Mouse (Mus musculus) regulatory T cell (primary cell): ENCODE data around the gene Mthfr.

Experiments
- in situ Hi-C: fragments of 300-600 bp; cut with MboI, MseI; formaldehyde crosslinking; loops from one replicate; pipeline ENCODE4 v1.15.1; 2025; ENCODE audit warnings: high pct_unique_total_duplicates

Gene Mthfr

GRCm38 (mm10) chr4:148038600-148039253 is at the start of gene Mthfr, which contains the start of gene Clcn6:
Mthfr (plus strand) TSS chr4:148039077.
Clcn6 (minus strand) TSS chr4:148038821.
- in situ Hi-C loops, result loop anchor here (10.0 kb wide), 1 partner anchor 406 kb away; the partner anchor contains the start of genes Mtor and Ubiad1

- in situ Hi-C loops, result no loop called here
These were observed 45.2 kb upstream of the Mthfr start for GRCm38 (mm10) chr4:147993571-147994095.

DNA sequence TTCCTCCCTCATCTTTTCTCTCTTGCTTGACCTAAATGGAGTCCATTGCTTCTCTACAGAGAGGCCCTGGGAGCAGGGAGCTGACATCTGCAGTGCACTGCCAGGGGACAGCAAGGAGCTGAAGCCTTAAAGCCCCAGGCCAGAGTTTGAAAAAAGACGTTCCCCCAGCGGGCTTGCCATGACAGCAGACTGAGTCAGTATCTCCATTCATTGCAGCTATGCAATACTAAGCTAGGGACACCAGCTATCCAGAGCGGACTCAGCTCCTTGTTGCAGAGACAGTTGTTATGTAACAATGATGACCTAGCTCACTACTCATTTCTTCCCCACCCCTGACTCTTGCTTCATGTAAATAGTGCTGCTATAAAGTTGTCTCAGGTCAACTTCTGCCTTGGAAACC is 43.6 kb upstream of the Mthfr start:
- in situ Hi-C loops, result no loop called here

- in situ Hi-C loops, result no loop called here
These were observed 38.6 kb upstream of the Mthfr start, which contains the start of gene Nppa for GRCm38 (mm10) chr4:148000202-148000772. Nppa (plus strand) TSS chr4:148000722.

DNA sequence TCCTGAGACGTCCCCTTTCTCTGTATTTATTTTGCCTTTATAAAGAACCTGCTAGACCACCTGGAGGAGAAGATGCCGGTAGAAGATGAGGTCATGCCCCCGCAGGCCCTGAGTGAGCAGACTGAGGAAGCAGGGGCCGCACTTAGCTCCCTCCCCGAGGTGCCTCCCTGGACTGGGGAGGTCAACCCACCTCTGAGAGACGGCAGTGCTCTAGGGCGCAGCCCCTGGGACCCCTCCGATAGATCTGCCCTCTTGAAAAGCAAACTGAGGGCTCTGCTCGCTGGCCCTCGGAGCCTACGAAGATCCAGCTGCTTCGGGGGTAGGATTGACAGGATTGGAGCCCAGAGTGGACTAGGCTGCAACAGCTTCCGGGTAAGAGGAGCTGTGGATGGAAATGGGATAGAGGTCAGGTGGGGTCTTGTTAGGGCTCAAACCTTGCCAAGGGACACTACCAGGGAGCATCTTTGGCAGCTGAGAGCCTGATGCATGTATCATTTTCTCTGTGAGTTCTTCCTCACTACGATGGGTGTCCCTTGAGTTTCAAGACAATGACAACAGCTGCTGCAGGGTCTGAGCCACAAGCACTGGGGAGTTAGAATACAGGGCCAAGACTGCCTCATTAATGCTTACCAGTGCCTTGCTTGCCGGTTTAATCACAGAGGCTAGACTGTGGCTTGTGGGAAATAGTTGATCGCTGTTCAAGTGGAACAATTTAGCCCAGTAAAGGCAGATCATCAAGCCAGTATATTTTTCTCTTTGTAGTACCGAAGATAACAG is 37.7 kb upstream of the Mthfr start:
- in situ Hi-C loops, result no loop called here

- in situ Hi-C loops, result no loop called here
These were observed 37.0 kb upstream of the Mthfr start for GRCm38 (mm10) chr4:148001866-148002265.

DNA sequence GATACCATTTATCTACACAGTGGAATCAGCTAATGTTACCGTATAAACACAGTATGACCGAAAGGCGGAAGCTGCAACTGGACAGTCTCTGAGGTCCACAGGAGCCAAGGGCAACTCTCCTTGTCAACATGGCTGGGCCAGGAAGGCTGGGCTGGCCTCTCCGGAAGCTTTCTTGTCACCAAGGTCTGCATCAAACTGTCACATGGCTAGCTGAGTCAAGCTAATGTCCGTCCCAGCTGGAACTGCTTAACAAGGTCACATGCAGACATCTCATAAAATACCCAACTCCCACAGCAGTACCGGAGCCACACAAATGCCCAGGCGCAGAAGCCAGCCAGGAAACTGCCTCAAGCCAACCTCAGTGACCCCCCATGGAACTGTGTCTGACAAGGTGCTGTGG is 34.5 kb upstream of the Mthfr start:
- in situ Hi-C loops, result no loop called here

- in situ Hi-C loops, result no loop called here
These were observed 30.5 kb upstream of the Mthfr start for GRCm38 (mm10) chr4:148008412-148008811.

GRCm38 (mm10) chr4:148009641-148010040 is 29.2 kb upstream of the Mthfr start:
- in situ Hi-C loops, result loop anchor here (5.0 kb wide), 1 partner anchor 52 kb away; no protein-coding TSS in a partner anchor

DNA sequence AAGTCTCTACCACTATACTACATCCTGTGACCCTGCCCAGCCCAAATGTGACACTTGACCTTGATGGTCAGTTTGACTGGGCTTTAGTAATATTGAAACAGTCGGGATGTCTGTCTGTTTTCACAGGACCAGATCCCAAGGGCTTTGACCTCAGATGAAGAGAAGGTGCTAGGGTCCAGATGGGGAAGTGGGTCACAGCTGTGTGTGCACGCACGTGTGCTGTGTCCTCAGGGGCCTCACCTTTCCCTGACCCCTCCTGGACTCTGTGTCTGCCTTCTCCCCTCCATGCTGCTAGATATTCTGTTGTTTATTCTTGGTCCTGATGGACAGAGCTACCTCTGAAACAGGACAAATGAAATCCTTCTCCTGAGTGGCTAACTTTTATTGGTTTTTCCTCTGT is 27.5 kb upstream of the Mthfr start:
- in situ Hi-C loops, result loop anchor here (5.0 kb wide), 1 partner anchor 54 kb away; no protein-coding TSS in a partner anchor

DNA sequence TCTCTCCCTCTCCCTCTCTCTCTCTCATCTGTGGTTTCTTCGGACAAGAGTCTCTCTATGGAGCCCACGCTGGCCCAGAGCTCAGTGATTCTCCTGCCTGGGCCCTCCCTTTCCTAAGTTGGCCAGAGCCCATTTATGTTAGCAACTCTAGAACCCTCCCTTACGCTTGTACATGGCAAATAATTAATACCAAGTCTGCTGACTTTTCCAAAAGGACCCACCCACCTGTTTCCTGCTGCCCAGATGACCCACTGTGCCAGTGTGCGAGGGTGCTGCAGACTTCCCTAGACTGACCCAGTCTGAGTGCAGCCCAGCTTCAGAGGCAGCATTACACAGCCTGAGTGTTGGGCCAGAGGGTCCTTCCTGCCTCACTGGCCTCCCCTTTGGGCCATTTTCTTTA is 26.7 kb upstream of the Mthfr start:
- in situ Hi-C loops, result loop anchor here (5.0 kb wide), 1 partner anchor 55 kb away; no protein-coding TSS in a partner anchor

- in situ Hi-C loops, result no loop called here
These were observed 23.5 kb upstream of the Mthfr start for GRCm38 (mm10) chr4:148015418-148015817.

DNA sequence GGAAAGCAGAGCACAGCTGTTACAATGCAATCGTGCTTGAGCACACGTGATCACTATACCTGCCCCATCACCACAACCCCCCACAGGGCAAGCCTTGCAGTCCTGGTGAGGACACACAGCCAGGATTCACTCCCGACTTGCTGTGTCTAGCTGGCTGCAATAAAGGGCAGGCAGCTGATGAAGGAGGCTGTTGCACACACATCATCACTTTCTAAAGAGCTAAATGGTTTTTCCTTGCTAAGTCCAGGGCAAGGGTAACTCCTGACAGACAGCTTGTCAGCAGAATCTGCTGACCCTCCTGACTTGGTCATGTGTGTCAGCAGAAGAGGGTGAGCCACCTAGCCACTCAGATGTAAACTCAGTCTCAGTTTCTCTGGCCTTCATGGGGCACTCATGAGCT is 21.9 kb upstream of the Mthfr start:
- in situ Hi-C loops, result no loop called here

GRCm38 (mm10) chr4:148018410-148018809 is 20.5 kb upstream of the Mthfr start:
- in situ Hi-C loops, result no loop called here

DNA sequence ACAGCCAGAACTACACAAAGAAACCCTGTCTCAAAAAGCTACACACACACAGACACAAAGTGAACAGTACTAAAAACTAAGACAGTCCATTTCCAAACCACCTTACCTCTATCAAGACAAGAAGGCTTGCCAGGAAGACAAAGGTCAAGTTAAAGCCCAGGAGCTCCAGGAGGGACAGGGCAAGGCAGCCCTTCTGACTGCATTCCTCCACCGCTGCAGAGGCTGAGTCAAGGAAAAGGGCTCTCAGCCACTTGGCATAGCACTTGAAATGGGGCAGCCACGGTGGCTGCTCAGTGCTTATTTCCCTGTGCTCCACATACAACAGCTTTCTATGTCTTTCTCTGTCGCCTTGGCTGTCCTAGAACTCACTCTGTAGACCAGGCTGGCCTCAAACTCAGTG is 14.9 kb upstream of the Mthfr start:
- in situ Hi-C loops, result no loop called here

- in situ Hi-C loops, result no loop called here
These were observed 9.6 kb upstream of the Mthfr start for GRCm38 (mm10) chr4:148029297-148029696.

- in situ Hi-C loops, result loop anchor here (5.0 to 10.0 kb wide), 2 partner anchors 88 to 414 kb away; partner anchors contain the start of genes 2510039O18Rik, Mtor and Ubiad1
These were observed 8.4 kb upstream of the Mthfr start for GRCm38 (mm10) chr4:148030506-148030905.

- in situ Hi-C loops, result loop anchor here (5.0 to 10.0 kb wide), 2 partner anchors 92 to 411 kb away; partner anchors contain the start of genes 2510039O18Rik, Mtor and Ubiad1
These were observed 4.9 kb upstream of the Mthfr start for GRCm38 (mm10) chr4:148033858-148034410.

- in situ Hi-C loops, result loop anchor here (10.0 kb wide), 1 partner anchor 409 kb away; the partner anchor contains the start of genes Mtor and Ubiad1
These were observed 3.4 kb upstream of the Mthfr start for GRCm38 (mm10) chr4:148035440-148035839.

DNA sequence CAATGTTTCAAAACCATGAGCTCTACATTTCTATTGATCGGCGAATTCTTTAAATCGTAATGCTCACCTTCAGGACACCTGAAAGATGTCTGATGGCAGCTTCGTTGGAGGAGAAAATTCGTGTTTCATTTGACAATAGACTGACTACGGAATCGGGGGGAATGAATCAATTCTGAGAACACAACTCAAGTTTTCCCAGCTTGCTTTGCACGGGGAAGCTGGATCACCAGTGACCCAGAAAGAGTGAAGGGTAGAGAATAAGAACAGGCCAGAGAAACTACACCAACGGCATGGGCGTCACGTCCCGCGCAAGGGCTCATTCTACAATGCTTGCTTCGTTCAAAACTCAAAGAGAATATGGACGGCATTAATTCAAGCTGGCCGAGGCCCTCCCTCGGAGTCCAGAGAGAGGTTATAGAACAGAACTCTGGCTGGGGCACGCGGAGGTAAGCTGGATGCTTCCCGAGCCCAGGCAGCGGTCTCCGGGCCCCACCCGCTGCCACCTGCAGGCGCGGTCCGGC is 738 bp upstream of the Mthfr start:
- in situ Hi-C loops, result loop anchor here (10.0 kb wide), 1 partner anchor 407 kb away; the partner anchor contains the start of genes Mtor and Ubiad1
